Mouse (Mus musculus): ENCODE data around the gene Tpm1.

Tpm1 gene

DNA sequence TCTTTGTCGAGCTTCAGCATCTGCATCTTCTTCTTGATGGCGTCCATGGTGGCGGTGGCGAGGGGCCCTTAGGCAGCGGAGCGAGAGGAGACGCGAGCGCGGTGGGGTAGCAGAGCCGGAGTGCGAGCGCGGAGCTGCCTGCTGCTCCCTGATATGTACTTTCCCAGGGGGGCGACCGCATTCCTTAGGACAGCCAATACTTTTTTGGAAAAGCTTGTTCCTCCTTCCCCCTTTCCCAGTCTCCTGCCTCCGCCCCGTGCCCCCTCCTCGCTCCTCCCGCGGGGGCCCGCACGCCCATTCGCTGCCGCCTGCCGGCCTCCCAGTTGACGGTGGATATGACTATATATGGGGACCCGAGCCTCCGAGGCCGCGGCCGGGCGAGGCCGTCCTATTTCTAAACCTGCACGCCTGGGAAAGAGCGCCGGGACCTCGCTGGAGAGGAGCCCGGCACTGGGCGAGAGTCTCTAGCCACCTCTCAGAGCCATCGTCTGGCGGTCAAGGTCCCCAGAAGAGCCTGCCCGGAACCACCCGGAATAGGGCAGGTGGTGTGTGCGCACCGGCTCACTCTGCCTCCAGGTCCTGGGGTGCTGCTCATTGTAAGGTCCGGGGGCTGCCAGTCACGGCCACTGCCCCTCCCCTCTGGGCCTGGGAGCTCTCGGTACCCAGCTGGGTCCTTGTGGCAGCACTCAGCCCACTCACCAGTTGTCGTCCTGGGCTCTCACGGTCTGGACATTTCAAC is at the start of gene Tpm1:
Gene Tpm1 (minus strand): TSS at position 321 of the 739 bp plus-strand sequence.
- DNase-seq = peak; percentile 99

DNA sequence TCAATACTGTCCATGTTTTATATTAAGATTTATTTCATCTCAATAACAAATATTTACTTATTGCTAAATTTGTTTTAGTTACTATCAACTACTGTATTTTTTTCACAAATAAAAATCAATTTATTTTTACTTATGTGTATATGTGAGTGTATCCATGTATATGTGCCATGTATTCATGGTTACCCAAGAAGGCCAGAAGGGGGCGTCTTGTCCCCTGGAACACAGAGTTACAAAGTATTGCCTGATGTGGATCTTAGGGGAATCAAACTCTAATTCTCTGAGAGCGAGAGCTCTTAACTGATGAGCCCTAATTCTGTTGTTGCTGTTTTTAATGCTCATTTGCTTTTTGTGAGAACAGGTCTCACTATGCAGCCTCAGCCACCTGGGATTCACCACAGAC is 45.2 kb upstream of the Tpm1 start:
- DNase-seq = peak; percentile 18

DNA sequence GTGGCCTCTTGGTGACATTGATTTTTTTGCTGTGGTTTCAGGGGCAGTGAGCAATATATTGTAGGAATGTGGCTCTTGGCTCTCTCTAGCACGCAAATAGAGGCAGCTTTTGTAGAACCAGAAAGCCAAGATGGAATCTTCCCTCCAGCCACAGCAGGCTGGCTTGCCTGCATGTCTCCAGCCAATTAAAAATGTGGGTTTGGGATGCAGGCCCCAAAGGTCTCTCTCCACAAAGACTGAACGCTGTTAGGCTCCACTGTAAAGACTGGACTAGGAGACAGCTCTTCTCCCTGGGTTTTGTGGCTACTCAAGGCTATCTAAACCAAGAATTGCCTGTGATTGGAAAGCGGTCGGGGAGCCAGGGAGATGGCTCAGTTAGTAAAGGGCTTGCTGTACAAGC is 43.0 kb upstream of the Tpm1 start:
- peak; percentile 78 for DNase-seq

DNA sequence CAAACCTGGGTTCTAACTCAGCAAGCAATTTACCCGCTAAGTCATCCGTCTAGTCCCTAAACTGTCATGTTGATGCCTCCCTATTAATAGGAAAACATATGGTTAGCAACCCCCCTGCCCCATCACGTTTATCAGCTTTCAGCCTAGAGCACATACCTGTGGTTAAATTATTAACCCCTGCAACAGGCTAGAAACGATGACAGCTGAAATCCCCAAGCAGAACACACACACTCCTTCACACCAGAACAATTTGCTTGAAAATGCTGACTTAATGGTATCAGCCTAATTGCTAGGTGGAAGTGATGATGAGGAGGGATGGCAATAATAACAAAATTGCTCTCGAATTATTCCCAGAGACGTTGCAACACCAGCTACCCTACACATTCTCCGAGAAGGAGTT is 42.4 kb upstream of the Tpm1 start:
- DNase-seq = peak; percentile 61

DNA sequence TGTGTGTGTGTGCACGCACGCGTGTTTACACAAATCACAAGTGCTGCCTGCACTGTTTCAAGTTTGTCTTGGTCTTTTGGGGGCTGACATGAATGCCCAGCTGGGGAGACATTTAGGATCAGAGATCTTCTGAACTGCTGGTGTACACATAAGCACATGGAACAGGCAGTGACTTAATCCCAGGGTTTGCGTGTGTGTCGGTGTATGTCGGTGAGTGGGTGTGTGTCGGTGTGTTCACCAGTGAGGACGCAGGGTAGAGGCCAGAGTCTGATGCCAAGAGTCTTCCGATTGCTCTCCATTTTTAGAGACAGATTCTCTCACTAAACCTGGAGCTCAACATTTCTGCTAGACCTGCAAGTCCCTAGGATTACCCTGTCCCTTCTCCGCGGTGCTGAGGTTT is 41.9 kb upstream of the Tpm1 start:
- peak; percentile 37 for DNase-seq

DNA sequence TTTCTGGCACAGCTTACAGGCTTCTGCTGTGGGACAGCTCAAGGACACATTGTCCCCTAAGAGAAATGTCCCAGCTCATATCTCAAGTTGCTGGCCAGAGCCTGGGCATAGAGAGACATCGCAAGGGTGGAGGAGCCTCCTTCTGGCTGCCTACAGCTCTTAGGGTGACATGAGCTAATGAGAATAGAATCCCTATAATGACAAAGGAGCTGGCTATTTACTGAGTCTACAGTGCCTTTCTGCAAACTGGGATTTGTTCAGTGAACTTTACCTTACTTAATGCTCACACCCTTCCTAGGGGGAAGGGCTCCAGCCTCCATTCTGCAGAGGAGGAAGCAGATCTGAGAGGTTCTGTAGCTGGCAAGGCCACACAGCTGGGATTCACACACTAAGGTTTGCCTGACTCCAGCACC is 41.4 kb upstream of the Tpm1 start:
- peak; percentile 76 for DNase-seq

DNA sequence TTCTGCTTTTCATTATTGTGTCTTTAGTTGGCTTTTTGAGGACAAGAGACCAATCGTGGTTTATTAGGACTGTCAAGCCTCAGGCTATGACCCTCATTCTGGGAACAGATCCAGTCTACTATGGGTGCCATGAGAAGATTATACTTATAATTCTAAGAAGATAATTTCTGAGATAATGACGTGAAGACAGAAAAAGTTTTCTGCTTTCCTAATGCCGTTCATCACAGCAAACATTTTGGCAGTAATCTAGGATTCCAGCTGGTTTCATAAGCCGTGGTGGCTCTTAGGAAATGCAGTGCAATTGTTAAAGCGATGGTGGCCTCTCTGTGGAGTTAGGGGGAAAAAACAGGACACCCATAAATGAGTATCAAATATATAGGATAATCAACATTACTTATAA is 40.0 kb upstream of the Tpm1 start:
- DNase-seq = peak; percentile 36

DNA sequence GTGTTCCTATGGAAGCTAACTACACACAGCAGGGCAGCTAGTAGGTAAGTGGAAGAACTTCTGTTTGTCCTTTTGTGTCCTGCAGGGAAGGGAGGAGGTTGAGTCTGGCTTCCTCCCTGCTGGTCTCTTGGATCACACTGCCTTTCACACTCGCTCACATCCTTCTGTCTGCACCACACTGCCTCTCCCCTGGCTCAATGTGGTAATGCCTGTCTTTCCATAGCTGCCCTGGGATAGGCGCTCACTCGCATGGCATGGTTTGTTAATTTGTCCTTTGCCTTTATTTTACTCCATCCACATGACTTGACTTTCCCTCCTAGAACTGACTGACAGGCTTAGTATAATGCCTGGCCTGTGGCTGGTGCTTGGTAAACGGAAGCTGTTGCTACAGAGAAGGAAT is 34.6 kb upstream of the Tpm1 start:
- peak; percentile 37 for DNase-seq

DNA sequence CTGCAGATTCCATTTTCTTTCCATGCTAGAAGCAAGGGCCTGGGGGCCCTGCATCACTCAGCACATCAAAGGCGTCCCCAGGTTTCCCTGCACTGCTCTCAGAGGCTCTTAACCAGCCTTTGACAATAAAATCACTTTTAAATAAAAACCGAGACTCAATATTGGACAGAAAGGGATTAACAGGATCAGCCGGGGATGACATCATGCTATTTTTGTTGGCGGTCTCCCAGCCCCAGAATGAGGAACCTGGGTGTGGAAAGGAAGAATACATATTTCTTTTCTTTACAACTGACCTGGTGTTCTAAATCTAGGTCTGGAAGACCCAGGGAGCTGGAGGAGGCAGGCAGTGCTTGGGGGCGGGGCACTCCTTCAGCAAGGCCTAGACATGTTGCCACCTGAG is 32.5 kb upstream of the Tpm1 start:
- peak; percentile 84 for DNase-seq

DNA sequence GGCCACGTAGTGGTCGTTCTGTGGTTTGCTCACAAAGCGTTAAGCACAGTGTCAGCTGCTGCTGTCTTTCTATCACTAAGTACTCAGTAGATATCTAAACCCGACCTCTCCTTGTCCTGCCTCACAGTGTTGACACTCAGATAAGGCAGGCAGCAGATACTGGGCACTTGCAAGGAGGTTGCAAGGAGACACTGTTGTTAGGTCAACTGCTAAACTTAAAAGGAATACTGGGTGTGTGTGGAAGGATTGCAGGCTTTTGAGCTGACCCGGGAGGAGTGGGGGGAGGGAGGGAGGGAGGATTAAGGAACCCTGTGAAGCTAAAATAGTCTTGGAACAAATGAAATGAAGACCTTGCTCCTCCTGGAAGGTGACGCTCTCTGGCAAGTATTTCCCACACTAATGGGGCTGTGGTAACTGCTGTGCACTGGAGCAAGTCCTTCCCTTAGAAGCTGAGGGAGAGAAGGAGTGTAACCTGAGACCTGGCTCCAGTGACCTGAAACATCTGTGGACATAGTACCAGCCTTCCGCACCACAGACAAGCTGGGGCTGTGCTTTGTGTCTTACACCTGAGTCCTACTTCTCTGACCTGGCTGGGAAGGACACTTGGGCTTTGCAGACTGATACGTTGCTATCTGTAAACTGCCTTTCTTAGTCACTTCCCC is 28.6 kb upstream of the Tpm1 start:
- peak; percentile 74 for DNase-seq

DNA sequence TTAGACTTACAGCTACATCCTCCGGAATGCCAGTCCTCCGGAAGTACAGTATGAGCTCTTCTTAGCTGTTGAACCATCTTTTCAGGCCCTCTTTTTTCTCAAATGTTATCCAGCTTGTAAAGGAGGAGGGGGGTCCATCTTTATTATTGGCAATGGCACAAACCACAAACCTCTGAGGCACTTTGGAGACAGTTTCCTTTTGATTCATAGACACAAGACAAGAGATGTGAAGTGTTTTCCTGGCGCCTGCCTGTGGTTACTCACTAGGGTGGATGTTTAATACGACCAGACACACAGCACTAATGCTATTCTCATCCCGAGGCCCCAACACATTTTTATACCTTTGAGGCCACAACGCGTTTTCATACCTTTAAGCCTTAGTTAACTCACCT is 28.1 kb upstream of the Tpm1 start:
- peak; percentile 67 for DNase-seq

DNA sequence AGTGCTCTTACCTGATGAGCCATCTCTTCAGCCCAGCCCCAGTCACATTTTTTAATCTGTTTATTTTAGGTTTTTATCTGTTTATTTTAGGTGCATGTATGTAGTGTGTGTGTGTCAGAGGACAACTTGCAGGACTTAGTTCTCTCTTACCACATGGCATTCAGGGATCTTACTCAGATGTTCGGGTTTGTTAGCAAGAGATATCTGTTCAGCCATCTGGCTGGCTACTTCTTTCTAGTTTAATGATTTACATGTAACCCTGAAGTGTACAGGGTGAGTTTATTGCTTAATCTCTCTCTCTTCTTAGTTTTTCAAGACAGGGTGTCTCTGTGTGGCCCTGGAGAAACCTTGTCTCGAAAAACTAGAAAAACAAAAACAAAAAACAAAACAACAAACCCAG is 23.0 kb upstream of the Tpm1 start:
- DNase-seq = no peak

DNA sequence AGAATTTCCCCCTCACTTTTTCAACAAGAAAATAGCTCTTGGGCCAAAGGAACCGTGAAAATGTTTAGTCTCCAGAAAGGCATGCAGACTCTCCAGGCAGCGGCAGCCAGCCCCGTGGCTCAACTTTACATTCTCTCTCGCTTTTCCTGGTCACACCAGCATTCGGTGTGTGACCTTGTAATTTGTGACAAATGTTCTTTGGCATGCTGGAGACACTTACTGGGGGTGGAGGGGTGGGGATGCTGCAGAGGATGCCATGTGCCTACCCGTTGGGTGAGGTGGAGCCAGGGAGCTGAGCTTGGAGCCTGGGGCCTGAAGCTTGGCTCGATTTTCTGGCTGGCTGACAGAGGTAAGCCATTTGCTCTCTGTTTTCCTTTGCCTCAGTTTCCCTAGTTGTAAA is 22.4 kb upstream of the Tpm1 start:
- DNase-seq = peak; percentile 54

DNA sequence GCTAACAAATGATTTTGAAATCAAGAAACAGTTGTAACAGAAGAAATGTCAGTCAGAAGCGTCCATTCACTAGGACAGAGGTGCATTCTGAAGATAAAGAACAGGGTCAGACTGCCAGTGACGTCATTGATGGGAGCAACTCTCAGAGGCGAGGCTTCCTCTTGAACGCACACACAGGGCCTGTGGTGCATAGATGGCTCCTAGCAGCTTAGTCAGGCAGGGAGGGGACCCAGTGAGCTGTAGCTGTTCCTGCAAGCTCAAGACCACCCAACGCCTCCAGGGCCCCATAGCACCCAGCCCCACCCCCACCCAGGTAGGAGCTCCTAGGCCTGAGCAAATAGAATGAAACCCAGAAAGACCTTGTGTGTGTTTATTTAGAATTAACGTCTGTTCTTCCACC is 21.9 kb upstream of the Tpm1 start:
- DNase-seq = peak; percentile 76

DNA sequence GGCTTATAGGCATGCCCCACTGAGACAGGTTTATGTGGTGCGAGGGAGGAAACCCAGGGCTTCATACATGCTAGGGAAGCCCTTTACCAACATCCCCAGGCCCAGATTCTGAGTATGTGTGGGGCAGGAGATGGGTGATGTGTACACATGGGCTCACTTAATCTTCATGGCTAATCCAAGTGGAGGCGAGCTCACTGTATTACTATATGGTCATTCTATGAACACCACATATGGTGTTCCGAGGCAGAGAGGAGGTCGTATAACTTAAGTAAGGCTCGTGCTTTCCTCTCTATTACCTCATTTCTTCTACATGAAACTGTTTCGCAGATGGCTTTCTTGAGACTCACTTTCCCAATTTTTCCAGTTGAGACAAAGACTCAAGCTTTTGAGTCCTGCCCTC is 17.4 kb upstream of the Tpm1 start:
- peak; percentile 51 for DNase-seq

DNA sequence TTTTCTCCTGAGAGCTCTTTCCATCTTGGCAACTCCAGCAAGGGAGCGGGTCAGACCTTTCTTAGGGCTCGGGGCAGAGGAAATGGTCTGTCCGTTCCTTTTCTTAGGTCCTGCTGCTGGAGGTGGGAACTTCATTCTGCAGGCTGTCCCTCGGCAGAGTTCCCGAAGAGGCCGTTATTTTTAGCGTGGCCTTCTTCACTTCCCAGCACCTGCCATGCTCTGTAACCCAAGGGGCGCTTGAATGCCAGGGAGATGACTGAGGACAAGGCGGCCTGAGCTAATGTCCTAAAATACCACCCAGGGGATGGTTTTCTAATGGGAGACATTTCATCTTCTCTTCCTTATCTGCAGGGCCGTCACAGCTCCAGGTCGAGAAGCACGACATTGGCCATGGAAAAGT is 10.5 kb upstream of the Tpm1 start:
- no peak for DNase-seq

DNA sequence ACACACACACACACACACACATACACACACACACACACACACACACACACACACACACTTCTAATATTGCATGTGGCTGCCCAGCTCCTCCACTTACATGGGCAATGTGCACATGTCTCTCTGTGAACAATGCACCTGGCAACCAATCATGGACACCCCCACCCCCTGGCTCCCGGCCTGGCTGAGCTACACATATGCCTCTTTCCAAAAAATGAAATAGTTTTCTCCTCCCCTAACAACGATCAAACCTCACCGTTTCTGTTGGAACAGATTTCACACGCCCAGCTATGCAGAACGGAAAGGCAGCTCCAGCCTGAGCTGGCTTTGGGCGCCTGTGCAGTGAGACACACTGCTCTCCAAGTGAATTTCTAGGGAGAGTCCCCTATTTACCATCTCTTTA is 9.2 kb upstream of the Tpm1 start:
- DNase-seq = no peak

DNA sequence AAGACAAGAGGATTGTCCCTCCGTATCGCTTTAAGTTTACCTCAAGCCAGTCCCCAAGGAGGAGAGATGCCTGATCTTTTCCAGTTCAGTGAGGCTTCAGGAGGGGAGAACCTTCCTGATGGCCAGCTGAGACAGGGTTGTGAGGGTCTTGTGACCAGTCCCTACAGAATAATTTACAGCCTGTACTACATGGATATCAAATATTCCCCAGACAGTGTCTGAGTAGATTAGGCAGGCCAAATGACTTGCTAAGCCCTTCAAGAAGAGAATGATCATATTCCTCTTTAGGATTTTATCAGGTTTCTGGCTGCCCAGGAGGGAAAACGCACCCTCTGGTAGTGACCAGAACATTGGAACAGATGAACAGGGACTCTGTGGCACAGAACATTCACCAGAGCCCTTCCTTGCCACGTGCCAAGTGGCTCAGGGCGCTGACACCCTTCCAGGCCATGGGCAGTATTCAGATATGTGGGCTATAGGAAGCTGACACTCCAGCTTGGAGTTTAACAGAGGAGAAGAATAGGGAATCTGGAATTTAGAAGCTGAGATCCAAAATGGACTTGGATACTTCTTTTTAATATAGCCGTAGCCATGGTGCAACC is 1.6 kb upstream of the Tpm1 start:
- no peak for DNase-seq

DNA sequence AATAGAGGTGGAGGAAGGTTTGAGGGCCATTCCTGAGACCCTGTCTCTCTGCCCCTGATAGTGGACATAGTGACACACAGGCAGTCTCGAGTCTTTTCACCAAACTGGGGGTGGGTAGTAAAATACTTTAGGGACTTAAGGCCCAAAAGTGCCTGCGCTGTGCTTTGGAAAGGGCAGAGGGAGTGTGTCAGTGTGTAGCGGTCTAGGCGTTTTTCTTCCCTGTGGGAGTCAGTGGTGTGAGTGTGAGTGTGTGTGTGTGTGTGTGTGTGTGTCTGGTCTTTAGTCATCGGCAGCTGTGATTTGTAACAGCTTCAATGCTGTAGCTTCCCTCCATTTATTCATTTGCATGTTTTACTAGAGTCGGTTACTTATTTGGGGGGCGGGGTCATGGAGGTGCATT is 630 bp upstream of the Tpm1 start:
- no peak for DNase-seq

DNA sequence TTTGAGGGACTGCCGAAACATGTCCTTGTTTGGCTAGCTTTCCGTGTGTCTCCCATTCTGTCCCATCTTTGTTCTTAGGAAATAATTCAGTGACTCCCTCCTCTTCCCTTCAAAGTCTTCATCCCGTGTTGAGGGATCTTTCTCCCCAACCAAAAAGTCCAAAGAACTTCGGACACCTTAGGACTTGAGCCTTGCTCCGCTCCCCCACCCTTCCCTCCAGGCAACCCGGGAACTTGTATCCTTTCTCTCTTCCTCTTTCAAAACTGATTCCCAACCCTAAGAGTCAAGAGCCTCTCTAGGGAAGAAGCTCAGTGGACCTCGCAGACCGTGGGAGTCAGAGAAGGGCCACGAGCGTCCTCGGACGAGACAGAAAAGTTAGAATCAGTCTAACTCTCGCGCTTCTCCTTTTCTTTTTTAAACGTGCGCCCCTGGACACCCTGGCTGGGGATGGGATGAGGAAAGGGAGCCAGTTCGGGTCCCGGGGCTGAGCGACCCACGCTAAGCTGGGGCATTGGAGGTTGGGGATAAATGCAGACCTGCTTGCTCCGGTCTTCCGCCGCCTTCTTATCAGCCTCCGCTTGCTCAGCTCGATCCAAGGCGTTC is 622 bp downstream of the Tpm1 start:
- peak; percentile 86 for DNase-seq

DNA sequence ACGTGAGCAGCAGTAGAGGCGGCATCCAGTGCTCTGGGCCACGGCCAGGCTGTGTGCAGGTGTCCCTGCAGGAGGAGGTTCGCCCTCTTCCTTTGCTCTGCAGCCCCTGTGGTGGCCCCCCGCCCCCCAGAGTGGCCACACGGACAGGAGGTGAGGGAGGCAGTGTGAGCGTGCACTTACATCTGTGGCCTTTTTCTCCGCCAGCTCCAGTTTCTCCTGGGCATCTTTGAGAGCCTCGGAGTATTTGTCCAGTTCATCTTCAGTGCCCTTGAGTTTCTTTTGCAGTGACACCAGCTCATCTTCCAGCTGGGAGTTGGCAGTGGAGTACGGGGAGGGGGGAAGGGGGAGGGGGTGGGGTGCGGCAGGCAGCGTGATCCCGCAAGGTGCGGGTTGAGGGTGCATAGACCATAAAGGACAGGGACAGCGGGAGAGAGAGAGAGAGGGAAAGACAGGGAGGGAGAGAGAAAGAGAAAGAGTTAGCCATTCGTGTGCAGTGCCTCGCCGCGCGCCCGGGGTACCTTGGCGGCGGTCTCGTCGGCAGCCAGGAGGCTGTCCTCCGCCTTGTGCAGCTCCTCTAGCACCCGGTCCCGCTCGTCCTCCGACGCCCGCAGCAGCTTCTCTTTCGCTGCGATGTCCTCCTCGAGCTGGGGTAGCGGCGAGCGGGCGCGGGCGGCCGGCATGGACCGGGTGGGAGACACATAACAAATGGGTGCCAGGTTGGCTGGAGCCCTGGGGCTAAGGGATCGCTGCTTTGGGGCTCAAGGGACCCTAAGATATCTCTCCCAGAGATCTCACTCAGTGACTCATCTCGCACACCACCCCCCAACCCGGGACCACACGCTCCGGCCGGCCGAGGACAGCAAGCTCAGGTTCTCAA is 1.4 kb downstream of the Tpm1 start:
- peak; percentile 94 for DNase-seq

DNA sequence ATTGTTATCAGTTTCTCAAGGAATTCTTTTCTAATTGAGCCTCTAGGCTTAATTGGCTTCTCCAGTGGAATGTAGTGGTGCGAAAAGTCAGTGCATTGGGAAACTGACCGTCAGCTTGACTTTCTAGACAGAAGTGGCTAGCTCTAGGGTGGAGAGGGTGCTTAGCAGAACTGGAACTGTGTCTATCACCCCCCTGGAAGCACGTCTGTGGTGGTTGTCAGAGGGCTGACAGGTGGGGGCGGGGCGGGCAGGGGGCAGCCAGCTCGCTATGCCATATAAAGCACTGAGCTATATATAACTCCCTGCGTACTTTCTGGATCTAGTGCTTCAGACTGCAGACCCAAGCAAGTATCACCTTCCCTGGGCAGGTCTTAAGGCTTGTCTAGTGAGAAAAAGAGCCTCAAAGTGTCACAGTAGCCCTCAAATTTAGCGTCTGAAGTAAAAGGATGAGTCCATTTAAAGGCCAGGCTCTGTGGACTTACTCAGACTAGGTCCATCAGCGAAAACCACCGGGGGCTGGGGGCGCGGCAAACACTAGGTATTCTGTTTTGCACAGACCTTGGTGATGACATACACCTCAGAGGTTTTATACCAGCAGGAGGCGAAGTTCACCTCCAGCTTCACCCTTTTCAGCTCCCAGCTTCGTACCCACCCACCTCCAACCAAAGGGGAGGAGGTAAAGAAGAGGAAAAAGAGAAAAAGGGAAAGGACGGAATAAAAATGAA is 2.2 kb downstream of the Tpm1 start:
- peak; percentile 93 for DNase-seq
